Mouse (Mus musculus) spleen, adult 2 months (tissue): ENCODE data around the gene Glis3. TPM values are rescaled to one million over a fixed set of nuclear protein-coding genes. Genes with fewer than 3 reads are reported as not detected.

ENCODE experiments used
- DNase-seq, 2 experiments: peaks; one replicate each; pipeline versions ENCODE4 v3.0.0 to v3.0.0-alpha.2; 2012 to 2021; ENCODE audit warnings: low spot score in 2 of 2, low read depth in 1 of 2
- H3K27ac ChIP-seq: fragments of 200-500 bp; 2 replicates; pipeline ENCODE4 v1.5.1; 2012; ENCODE audit warnings: low read length, inconsistent platforms; ENCODE audit not compliant: insufficient read depth
- H3K27me3 ChIP-seq: fragments of 200-500 bp; 2 replicates; pipeline ENCODE4 v1.6.1; 2012; ENCODE audit warnings: mild to moderate bottlenecking, moderate library complexity, low read length, inconsistent platforms; ENCODE audit not compliant: control insufficient read depth, insufficient read depth
- H3K36me3 ChIP-seq: fragments of 200-500 bp; 2 replicates; pipeline ENCODE4 v1.6.1; 2012; ENCODE audit warnings: mild to moderate bottlenecking, low read length, inconsistent platforms; ENCODE audit not compliant: control insufficient read depth, insufficient read depth
- H3K4me1 ChIP-seq: fragments of 200-500 bp; 2 replicates; pipeline ENCODE4 v1.6.1; 2011; ENCODE audit warnings: inconsistent platforms; ENCODE audit not compliant: control insufficient read depth, insufficient read depth, insufficient read length
- H3K4me3 ChIP-seq: fragments of 200-500 bp; 2 replicates; pipeline ENCODE4 v1.5.1; 2011; ENCODE audit warnings: mild to moderate bottlenecking, inconsistent platforms; ENCODE audit not compliant: insufficient read depth, insufficient read length; ENCODE audit errors: extremely low read depth
- CTCF ChIP-seq: fragments of 200-500 bp; IDR thresholded peaks from 2 replicates; pipeline ENCODE4 v1.5.1; 2011; ENCODE audit warnings: mild to moderate bottlenecking, inconsistent platforms; ENCODE audit not compliant: insufficient read depth, insufficient read length, insufficient replicate concordance; ENCODE audit errors: extremely low read depth
- POLR2A ChIP-seq: fragments of 200-500 bp; IDR thresholded peaks from 2 replicates; pipeline ENCODE4 v1.6.1; 2011; ENCODE audit warnings: low read depth, low read length, inconsistent platforms
- WGBS: fragments of 180-500 bp; shearing (Covaris S2); methylation state at CpG from one replicate; pipeline ENCODE4 v1.1.7; 2018; 5-methylcytosine and 5-hydroxymethylcytosine counted together
- polyA plus RNA-seq: library from polyadenylated mRNA; depleted of rRNA; stranded (reverse); fragments of >200 nt; gene quantifications from 2 replicates; pipeline ENCODE4 v1.2.3, GENCODE M21; 2012

Glis3 gene
- polyA plus RNA-seq, 1 experiment: 1.7 TPM

GRCm38 (mm10) chr19:28577023-28577422, 102.9 kb downstream of the Glis3 start:
- TF ChIP-seq POLR2A: no peak
- TF ChIP-seq CTCF: no peak
- Histone ChIP-seq H3K4me1 (no peaks in the 10 kb centered on the region), H3K4me3 (no peak overlapping the region), H3K27ac (no peak overlapping the region), H3K36me3 (no peaks in the 10 kb centered on the region), H3K27me3 (no peaks in the 10 kb centered on the region)
- DNase-seq: no peak
- WGBS: 97% methylated on average over 12 of the region's 12 CpGs

- DNase-seq: no peak
- 82% methylated on average over 6 of the region's 6 CpGs for whole genome bisulfite sequencing
- H3K4me1 ChIP-seq: no peaks in the 10 kb centered on the region
- no peak overlapping the region for H3K4me3 ChIP-seq
- H3K27me3 ChIP-seq: no peaks in the 10 kb centered on the region
- TF ChIP-seq CTCF (no peak), POLR2A (no peak)
- H3K36me3 ChIP-seq: no peaks in the 10 kb centered on the region
- H3K27ac ChIP-seq: no peak overlapping the region
Measured at GRCm38 (mm10) chr19:28576619-28577018, 103.3 kb downstream of the Glis3 start.

GRCm38 (mm10) chr19:28573641-28574040, 106.2 kb downstream of the Glis3 start:
- Histone ChIP-seq H3K27me3 (no peaks in the 10 kb centered on the region), H3K4me3 (no peak overlapping the region), H3K27ac (no peak overlapping the region), H3K4me1 (no peaks in the 10 kb centered on the region), H3K36me3 (no peaks in the 10 kb centered on the region)
- no peak for TF ChIP-seq POLR2A
- no peak for TF ChIP-seq CTCF
- WGBS: 92% methylated on average over 3 of the region's 3 CpGs
- no peak for DNase-seq

GRCm38 (mm10) chr19:28569856-28570255, 110.0 kb downstream of the Glis3 start:
- no peak overlapping the region for H3K4me3 ChIP-seq
- 83% methylated on average over 3 of the region's 3 CpGs for WGBS
- no peaks in the 10 kb centered on the region for H3K4me1 ChIP-seq
- no peaks in the 10 kb centered on the region for H3K36me3 ChIP-seq
- no peak for DNase-seq
- H3K27me3 ChIP-seq: no peaks in the 10 kb centered on the region
- H3K27ac ChIP-seq: no peak overlapping the region
- TF ChIP-seq CTCF (no peak), POLR2A (no peak)

- H3K4me3 ChIP-seq: no peak overlapping the region
- no peaks in the 10 kb centered on the region for H3K4me1 ChIP-seq
- no peaks in the 10 kb centered on the region for H3K27me3 ChIP-seq
- no peak for DNase-seq
- no peak overlapping the region for H3K27ac ChIP-seq
- no peaks in the 10 kb centered on the region for H3K36me3 ChIP-seq
- WGBS: 14% methylated on average over 1 of the region's 1 CpGs
- TF ChIP-seq CTCF: no peak
- no peak for TF ChIP-seq POLR2A
Measured at GRCm38 (mm10) chr19:28567100-28567499, 112.8 kb downstream of the Glis3 start.

- Histone ChIP-seq H3K4me1 (no peaks in the 10 kb centered on the region), H3K27ac (no peak overlapping the region), H3K4me3 (no peak overlapping the region), H3K36me3 (no peaks in the 10 kb centered on the region), H3K27me3 (no peaks in the 10 kb centered on the region)
- 60% methylated on average over 2 of the region's 2 CpGs for WGBS
- DNase-seq: no peak
- no peak for TF ChIP-seq POLR2A
- TF ChIP-seq CTCF: no peak
Measured at GRCm38 (mm10) chr19:28566554-28566953, 113.3 kb downstream of the Glis3 start.

GRCm38 (mm10) chr19:28561697-28562002, 118.2 kb downstream of the Glis3 start:
- TF ChIP-seq POLR2A (no peak), CTCF (no peak)
- Histone ChIP-seq H3K27me3 (no peaks in the 10 kb centered on the region), H3K27ac (no peak overlapping the region), H3K4me3 (no peak overlapping the region), H3K4me1 (no peaks in the 10 kb centered on the region), H3K36me3 (no peaks in the 10 kb centered on the region)
- no peak for DNase-seq
